Mouse (Mus musculus): ENCODE measurements around the gene Omt2a. TPM values are rescaled to one million over a fixed set of nuclear protein-coding genes. Genes with fewer than 3 reads are reported as not detected.
"Not testable (repeated sequence)": the region's sequence is repeated elsewhere in the genome, so short reads cannot be mapped to it uniquely, and the experiment has no call there.

The Omt2a gene
- polyA plus RNA-seq, 1 experiment from 2014 or later, result not detected

GRCm38 (mm10) chr9:78296089-78296488, 18.5 kb downstream of the Omt2a start:
- not testable (repeated sequence) for H3K27ac ChIP-seq (replicated peaks); H3K36me3 ChIP-seq; H3K4me2 ChIP-seq; H3K27me3 ChIP-seq (replicated peaks); H3K9me3 ChIP-seq; H3K9ac ChIP-seq; ATAC-seq (ENCODE audit: extremely low read depth, insufficient number of reproducible peaks, low FRiP score, low TSS enrichment); H3K4me1 ChIP-seq; H3K4me3 ChIP-seq
- 13% methylated on average over 6 of the region's 6 CpGs for WGBS

GRCm38 (mm10) chr9:78294781-78295180, 19.8 kb downstream of the Omt2a start:
- WGBS, result 77% methylated on average over 7 of the region's 7 CpGs
- ATAC-seq (ENCODE audit: extremely low read depth, insufficient number of reproducible peaks, low FRiP score, low TSS enrichment); H3K27ac ChIP-seq (replicated peaks); H3K27me3 ChIP-seq (replicated peaks); H3K9me3 ChIP-seq; H3K4me3 ChIP-seq; H3K4me1 ChIP-seq; H3K4me2 ChIP-seq; H3K36me3 ChIP-seq; H3K9ac ChIP-seq: not testable (repeated sequence)

- not testable (repeated sequence) for H3K9me3 ChIP-seq; H3K36me3 ChIP-seq; H3K9ac ChIP-seq; H3K4me1 ChIP-seq; H3K27ac ChIP-seq (replicated peaks); ATAC-seq (ENCODE audit: extremely low read depth, insufficient number of reproducible peaks, low FRiP score, low TSS enrichment); H3K27me3 ChIP-seq (replicated peaks); H3K4me2 ChIP-seq; H3K4me3 ChIP-seq
- WGBS, result 42% methylated on average over 1 of the region's 1 CpGs
These were observed 20.9 kb downstream of the Omt2a start for GRCm38 (mm10) chr9:78293683-78294082.

- 64% methylated on average over 8 of the region's 8 CpGs for WGBS
- not testable (repeated sequence) for H3K27me3 ChIP-seq (replicated peaks); H3K9me3 ChIP-seq; H3K27ac ChIP-seq (replicated peaks); H3K4me1 ChIP-seq; H3K9ac ChIP-seq; ATAC-seq (ENCODE audit: extremely low read depth, insufficient number of reproducible peaks, low FRiP score, low TSS enrichment); H3K4me3 ChIP-seq; H3K36me3 ChIP-seq; H3K4me2 ChIP-seq
These were observed 22.1 kb downstream of the Omt2a start for GRCm38 (mm10) chr9:78292462-78292861.

- WGBS, result 78% methylated on average over 3 of the region's 3 CpGs
- not testable (repeated sequence) for H3K4me1 ChIP-seq
These were observed 24.9 kb downstream of the Omt2a start, which contains the start of gene Gm10639 for GRCm38 (mm10) chr9:78289723-78290122. Gene Gm10639, plus strand, starts transcription at chr9:78289923.

GRCm38 (mm10) chr9:78289063-78289462, 25.5 kb downstream of the Omt2a start:
- not testable (repeated sequence) for H3K27me3 ChIP-seq (replicated peaks); H3K27ac ChIP-seq (replicated peaks); ATAC-seq (ENCODE audit: extremely low read depth, insufficient number of reproducible peaks, low FRiP score, low TSS enrichment); H3K9me3 ChIP-seq; H3K4me1 ChIP-seq; H3K36me3 ChIP-seq; H3K4me3 ChIP-seq; H3K4me2 ChIP-seq; H3K9ac ChIP-seq
- 33% methylated on average over 1 of the region's 1 CpGs for WGBS

More at GRCm38 (mm10) chr9:78289723-78290122, 24.9 kb downstream of the Omt2a start, which contains the start of gene Gm10639:
- H3K9me3 ChIP-seq; H3K9ac ChIP-seq; H3K27ac ChIP-seq (replicated peaks); H3K27me3 ChIP-seq (replicated peaks); H3K36me3 ChIP-seq; ATAC-seq (ENCODE audit: extremely low read depth, insufficient number of reproducible peaks, low FRiP score, low TSS enrichment); H3K4me3 ChIP-seq; H3K4me2 ChIP-seq: not testable (repeated sequence)

- not testable (repeated sequence) for H3K9ac ChIP-seq; H3K4me2 ChIP-seq; H3K27me3 ChIP-seq (replicated peaks); H3K4me3 ChIP-seq; H3K36me3 ChIP-seq; ATAC-seq (ENCODE audit: extremely low read depth, insufficient number of reproducible peaks, low FRiP score, low TSS enrichment); H3K4me1 ChIP-seq; H3K9me3 ChIP-seq; H3K27ac ChIP-seq (replicated peaks)
- WGBS, result 76% methylated on average over 4 of the region's 4 CpGs
These were observed 32.4 kb downstream of the Omt2a start for GRCm38 (mm10) chr9:78282002-78282711.

- H3K4me3 ChIP-seq; H3K9me3 ChIP-seq; H3K4me2 ChIP-seq; H3K27me3 ChIP-seq (replicated peaks); H3K4me1 ChIP-seq; ATAC-seq (ENCODE audit: extremely low read depth, insufficient number of reproducible peaks, low FRiP score, low TSS enrichment); H3K27ac ChIP-seq (replicated peaks); H3K36me3 ChIP-seq; H3K9ac ChIP-seq: not testable (repeated sequence)
- WGBS, result 58% methylated on average over 3 of the region's 3 CpGs
These were observed 43.7 kb downstream of the Omt2a start for GRCm38 (mm10) chr9:78270945-78271344.

Other genes starting within 250 kb of the Omt2a start
- gene Fbxo9, start 205.7 kb downstream of the Omt2a start, polyA plus RNA-seq (2015; fragmentation: Nextera tagmentation; extraction: Ambion mirVana), result 39.6 and 39.7 TPM in 2 replicates
- gene Ick, start 205.6 kb downstream of the Omt2a start, polyA plus RNA-seq (2015; fragmentation: Nextera tagmentation; extraction: Ambion mirVana), result 14.0 and 14.9 TPM in 2 replicates
- 62.7 and 72.4 TPM in 2 replicates for gene Gsta4, start 132.0 kb downstream of the Omt2a start, polyA plus RNA-seq (2015; fragmentation: Nextera tagmentation; extraction: Ambion mirVana)
- gene Gsta1, start 84.1 kb downstream of the Omt2a start, polyA plus RNA-seq (2015; fragmentation: Nextera tagmentation; extraction: Ambion mirVana), result not detected in 2 replicates
- not detected in 2 replicates for gene Gm3776, start 57.7 kb downstream of the Omt2a start, polyA plus RNA-seq (2015; fragmentation: Nextera tagmentation; extraction: Ambion mirVana)
- not detected in 2 replicates for gene Gm10639, start 24.9 kb downstream of the Omt2a start, polyA plus RNA-seq (2015; fragmentation: Nextera tagmentation; extraction: Ambion mirVana)
- not detected in 2 replicates for gene Omt2b, start 12.8 kb upstream of the Omt2a start, polyA plus RNA-seq (2015; fragmentation: Nextera tagmentation; extraction: Ambion mirVana)
- not detected in 2 replicates for gene Gsta2, start 41.0 kb upstream of the Omt2a start, polyA plus RNA-seq (2015; fragmentation: Nextera tagmentation; extraction: Ambion mirVana)
- not detected in 2 replicates for gene Dppa5a, start 53.4 kb upstream of the Omt2a start, polyA plus RNA-seq (2015; fragmentation: Nextera tagmentation; extraction: Ambion mirVana)
- gene Ooep, start 63.9 kb upstream of the Omt2a start, polyA plus RNA-seq (2015; fragmentation: Nextera tagmentation; extraction: Ambion mirVana), result 0.52 and 0.80 TPM in 2 replicates
- gene Ddx43, start 81.0 kb upstream of the Omt2a start, polyA plus RNA-seq (2015; fragmentation: Nextera tagmentation; extraction: Ambion mirVana), result 0.19 and 0.27 TPM in 2 replicates
- 0.64 and 0.76 TPM in 2 replicates for gene Cgas, start 128.4 kb upstream of the Omt2a start, polyA plus RNA-seq (2015; fragmentation: Nextera tagmentation; extraction: Ambion mirVana)
- gene Mto1, start 133.4 kb upstream of the Omt2a start, polyA plus RNA-seq (2015; fragmentation: Nextera tagmentation; extraction: Ambion mirVana), result 26.4 and 29.5 TPM in 2 replicates
- gene Gm17324, start 134.0 kb upstream of the Omt2a start, polyA plus RNA-seq (2015; fragmentation: Nextera tagmentation; extraction: Ambion mirVana), result 0.51 and 0.71 TPM in 2 replicates
- gene Eef1a1, start 174.4 kb upstream of the Omt2a start, polyA plus RNA-seq (2015; fragmentation: Nextera tagmentation; extraction: Ambion mirVana), result 3,078 and 3,363 TPM in 2 replicates